Mouse (Mus musculus) megakaryocyte, adult 5-6 weeks (primary cell): ENCODE data around the gene Utf1. TPM values are rescaled to one million over a fixed set of nuclear protein-coding genes. Genes with fewer than 3 reads are reported as not detected.

ENCODE experiments used
- ATAC-seq: 2 replicates; pipeline ENCODE4 v1.8.0; 2016; ENCODE audit warnings: mild to moderate bottlenecking, inconsistent platforms; ENCODE audit not compliant: poor library complexity, severe bottlenecking
- total RNA-seq, 2 experiments: library from RNA; stranded (forward) in 1 of 2; stranded (reverse) in 1 of 2; fragments of 153-499, 151-499 nt in 1 of 2; fragments of 221-1000, 200-1000 nt in 1 of 2; gene quantifications; 2 replicates each; pipeline versions ENCODE4 v1.2.3 to v1.2.4; 2015 to 2017

Utf1 gene
- total RNA-seq (2015) (not detected in 2 replicates), total RNA-seq (2017) (not detected in 2 replicates)

DNA sequence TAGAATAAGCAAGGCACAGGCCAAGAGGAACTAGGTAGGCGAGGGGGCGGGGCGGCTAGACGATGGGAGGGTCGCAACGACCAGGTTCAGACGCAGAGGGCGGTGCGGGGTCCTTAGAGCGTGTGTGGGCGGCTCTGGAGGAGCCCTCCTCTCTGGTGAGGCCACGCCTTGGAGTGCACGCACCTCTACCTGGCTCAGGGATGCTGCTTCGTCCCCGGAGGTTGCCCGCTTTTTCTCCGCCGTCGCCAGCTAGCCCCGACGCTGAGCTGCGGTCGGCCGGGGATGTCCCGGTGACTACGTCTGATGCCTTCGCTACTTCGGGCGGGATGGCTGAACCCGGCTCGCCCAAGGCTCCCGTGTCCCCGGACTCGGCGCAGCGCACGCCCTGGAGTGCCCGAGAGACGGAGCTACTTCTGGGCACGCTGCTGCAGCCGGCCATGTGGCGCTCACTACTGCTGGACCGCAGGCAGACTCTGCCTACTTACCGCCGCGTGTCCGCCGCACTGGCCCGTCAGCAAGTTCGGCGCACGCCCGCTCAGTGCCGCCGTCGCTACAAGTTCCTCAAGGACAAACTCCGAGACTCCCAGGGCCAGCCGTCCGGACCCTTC lies at the start of gene Utf1:
TSS of gene Utf1 (plus strand) at position 116 of the 608 bp plus-strand sequence.
- peak; percentile 63 for ATAC-seq

DNA sequence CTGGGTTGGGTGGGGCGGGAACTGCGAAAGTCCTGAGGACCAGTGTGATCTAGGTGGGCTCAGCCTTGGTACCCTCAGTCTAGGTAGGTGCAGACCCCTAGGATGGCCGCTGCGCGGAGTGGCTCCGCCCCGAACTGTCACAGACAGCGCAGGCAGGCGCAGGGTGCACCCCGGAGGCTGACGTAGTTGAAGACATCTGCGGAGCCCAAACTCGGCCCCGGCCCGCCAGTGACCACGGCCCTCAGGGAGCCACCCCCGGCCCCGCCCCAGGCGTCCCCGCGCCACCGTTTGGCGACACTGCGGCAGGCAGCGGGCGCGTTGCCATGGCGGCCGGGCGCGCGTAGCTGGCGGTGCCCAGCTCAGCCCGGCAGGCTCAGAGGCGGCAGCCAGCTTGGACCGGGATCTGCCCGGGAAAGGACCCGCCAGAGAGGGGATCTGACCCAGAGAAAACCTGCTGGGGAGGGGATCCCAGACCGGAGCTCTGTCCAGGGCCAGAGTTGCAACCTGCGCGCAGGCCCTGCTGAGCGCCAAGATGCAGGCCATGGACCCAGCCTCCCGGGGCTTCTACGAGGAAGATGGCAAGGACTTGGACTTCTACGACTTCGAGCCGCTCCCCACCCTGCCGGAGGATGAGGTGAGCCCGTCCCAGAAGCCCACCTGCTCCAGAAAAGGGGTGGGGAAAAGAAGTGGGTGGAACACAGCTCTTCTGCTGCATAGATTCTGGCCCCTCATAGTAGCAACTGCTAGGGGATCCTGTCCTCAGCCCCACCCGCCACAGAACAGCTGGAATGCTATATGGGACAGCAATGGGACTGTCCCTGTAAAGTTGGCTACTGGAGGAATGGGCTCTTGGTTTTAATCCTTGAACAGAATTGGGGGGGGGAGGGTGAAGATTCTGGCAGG lies 48.7 kb upstream of the Utf1 start, which contains the start of gene Kndc1:
TSS of gene Kndc1 (plus strand) at position 42 of the 903 bp plus-strand sequence.
- no peak for ATAC-seq

DNA sequence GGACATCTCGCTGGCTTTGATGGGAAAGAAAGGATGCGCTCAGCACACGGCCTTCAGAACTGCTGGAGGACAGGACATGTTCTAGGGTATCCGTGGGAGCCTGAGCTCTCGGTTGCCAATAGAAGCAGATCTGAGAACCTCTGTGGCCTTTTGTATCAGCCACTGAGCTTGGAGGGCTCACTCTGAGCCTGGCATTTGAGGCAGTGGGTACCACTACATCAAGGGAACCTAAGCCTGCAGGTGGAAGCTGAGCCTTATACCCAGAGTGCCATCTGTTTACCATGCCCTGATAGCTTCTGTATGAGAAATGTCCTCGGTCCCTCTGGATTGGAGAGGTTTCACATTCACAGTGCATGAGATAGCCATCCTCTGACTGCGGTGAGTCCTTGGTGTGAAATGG lies 47.3 kb upstream of the Utf1 start:
- ATAC-seq: no peak

DNA sequence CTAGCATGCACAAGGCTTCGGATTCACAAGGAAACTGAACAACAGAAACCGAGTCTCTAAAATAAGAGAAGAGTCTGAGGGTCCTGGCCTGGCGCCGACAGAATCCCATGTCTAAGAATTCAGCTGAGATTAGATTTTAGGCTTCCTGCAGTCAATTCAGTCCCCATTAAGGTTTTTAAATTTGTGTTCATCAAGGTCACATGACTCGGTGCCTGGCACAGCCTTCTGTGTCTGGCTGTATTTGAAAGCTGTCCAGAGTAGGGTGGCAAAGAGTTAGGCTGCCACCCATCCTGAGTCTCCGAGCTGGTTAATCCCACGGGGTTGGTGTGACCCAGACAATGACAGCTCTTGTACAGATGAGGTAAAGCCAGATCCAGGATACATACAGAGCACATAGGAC lies 46.8 kb upstream of the Utf1 start:
- no peak for ATAC-seq

DNA sequence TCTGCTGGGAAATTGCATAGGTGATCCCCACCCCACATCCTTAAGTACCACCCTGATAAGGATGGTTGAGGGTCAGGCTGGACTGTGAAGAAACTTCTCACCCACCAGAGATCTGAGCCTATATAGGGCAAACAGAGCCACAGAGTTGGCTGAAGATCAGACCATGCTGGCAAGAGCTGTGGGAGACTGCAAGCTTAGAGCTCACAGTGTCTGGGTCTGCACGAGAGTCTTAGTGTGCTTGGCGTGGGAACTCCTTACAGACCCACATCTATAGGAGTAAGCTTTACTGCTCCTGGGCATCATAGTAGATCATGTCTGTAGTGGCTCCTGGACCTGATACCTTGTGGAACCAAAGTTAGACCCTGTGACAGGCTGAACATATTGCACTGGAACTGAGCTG lies 45.0 kb upstream of the Utf1 start:
- ATAC-seq: no peak

DNA sequence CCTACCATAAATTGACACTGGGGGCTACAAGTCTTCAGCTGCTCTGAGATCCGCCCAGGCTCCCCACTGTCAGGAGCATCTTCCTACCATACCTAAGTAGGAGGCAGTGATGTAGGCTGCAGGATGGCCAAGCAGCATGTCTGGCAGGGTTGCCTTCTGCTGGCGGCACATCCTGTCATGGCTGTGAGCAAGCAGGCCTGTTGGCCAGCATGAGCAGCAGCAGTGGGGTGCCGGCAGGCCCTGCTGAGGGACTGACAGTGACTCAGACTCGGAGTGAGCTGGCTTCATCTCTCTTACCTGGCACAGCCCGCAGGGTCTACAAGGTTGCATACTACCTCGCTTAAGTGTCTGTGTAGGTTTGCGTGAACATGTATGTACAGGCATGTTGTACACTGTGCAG lies 44.1 kb upstream of the Utf1 start:
- ATAC-seq: no peak

DNA sequence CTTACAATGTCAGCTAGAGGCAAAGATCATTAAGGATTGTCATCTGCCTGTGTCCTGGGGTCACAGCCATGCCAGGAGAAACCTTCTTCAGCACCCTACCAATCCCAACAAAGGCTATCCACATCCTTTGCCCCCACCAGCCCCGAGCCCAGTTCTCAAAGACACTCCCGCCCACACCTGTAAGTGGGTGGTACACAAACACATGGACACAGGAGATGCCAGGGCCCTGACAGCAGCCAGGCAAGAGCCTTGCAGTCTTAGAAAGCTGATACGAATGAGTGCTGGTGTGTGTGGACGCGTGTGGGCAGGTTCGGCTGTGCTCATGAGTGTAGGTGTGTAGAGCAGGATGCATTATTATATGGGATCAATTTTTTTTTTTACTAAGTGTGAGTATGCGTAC lies 43.1 kb upstream of the Utf1 start:
- ATAC-seq: no peak

DNA sequence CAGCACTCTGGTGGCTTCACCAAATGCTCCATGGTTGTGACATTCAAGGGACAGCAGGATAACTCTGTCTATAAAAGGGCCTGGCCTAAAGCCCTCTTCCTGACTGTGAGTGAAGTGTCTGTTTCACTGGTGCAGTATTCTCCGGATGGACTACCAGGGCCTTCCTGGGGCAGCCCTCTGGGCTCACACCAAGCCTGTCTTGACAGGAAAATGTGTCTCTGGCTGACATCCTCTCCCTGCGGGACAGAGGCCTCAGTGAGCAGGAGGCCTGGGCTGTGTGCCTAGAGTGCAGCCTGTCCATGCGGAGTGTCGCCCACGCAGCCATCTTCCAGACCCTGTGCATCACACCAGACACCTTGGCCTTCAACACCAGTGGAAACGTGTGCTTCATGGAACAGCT lies 42.7 kb upstream of the Utf1 start:
- no peak for ATAC-seq

DNA sequence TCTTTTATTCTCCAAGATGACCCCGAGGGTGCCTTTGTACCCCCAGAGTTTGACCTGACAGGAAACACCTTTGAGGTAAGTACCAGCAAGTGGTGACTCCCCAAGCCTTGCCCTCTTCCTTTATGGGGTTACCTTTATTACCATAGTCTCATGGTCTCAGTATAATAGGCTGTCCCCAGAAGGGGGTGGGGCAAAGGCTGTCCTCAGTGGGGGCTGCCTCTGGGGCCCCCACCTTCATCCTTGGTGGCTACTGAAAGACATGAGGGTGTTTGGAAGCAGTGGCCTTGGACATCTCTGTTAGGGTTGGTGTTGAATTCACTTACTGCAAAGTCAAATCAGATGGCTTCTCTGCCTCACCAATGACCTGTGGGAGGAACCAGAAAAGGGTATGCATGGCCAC lies 41.6 kb upstream of the Utf1 start:
- ATAC-seq: no peak

DNA sequence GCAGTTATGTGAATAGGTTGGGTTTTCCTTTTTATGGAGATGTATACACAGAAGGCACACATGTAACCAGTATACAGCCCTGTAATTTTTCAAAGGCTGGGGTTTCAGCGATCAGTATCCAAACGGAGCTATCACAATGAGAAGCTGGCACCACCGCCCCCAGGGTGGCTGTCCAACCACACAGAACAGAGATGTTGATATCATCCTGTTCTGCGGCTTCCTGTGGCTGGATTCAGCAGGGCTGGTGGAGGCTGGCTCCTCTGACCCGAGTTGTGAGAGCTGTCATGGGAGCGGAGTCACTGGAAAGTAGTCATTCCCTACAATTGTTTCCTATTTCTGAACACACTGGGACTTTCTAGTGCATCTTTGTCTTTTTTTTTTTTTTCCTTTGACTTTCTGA lies 38.3 kb upstream of the Utf1 start:
- no peak for ATAC-seq

DNA sequence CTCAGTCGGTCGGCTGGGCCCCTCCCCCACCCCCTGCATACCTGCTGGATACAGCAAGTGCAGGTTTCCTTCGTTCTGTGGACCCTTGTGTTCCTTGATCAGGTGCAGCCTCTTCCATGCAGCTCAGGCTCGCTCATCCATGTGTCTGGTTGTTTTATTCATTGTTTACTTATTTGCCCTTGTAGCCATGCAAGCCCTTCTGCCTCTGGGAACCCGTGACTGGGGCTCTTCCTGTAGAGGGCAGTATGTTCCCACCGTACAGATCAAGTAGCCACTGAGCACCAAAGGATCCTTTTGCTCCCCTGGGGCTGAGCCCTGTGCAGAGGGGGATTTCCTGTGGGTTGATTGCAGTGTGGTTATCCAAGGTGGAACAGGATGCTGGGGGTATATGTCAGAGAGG lies 37.9 kb upstream of the Utf1 start:
- ATAC-seq: peak; percentile 56; the same call in 1 of the 2 replicates

DNA sequence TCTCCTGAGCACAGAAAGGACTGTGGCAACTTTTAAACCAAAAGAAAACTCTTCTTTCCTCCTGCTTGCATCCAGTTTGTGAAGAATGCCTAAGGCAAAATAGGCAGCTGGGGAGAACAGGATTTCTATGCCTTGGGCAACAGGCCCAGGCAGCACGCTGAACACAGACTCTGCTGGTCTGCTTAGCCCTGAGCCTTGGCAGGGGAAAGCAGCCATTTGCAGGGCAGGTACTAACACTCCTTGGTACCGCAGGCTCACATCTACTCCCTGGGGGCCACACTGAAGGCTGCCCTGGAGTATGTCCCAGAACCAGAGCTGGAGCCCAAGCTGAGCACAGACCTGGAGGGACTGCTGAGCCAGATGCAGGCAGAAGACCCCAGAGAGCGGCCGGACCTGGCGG lies 35.4 kb upstream of the Utf1 start:
- ATAC-seq: no peak

DNA sequence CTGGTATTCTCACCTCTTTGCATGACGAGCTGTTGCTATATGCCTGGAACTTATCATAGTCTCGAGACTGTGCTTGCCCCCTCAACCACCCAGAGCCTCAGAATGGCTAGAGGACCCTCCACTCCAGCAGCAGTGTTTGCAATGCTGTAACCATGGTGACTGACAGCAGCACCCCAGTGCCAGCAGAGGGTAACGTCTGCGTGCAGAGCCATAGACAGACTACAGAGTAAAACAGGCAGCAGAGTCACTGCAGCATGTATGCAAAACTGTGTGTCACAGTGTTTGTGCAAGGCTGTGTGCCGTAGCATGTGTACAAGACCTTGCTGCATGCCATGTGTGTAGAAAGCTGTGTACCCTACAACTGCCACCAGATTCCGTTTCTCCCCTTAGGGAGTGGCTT lies 34.1 kb upstream of the Utf1 start:
- ATAC-seq: no peak

DNA sequence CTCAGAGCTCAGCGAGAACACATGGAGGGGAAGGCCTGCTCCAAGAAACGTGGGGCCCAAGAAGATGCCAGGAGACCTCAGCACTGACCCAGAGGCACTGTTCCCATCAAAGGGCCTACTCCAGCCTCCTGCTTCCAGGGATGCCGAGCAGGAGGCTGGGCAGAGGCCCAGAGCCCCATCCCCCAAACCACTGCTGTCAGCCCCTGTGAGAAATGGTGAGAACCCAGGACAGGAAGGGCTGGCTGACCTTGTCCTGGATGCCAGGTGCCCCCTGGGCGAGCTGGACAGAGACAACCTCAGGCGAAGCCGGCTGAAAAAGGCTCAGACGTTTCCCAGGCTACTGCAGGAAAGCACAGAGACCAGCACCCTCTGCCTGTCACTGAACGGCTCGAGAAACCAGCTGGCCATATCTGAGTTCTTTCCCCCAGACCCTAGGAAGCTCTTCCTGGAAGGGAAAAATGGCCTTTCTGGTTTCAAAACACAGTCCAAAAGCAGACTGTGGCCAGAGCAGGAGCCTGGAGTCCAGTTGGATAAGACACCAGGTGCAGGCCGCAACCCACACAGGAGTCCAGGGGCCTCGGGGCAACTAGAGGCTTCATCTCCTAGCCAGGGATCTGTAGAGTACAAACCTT lies 33.3 kb upstream of the Utf1 start:
- ATAC-seq: no peak

DNA sequence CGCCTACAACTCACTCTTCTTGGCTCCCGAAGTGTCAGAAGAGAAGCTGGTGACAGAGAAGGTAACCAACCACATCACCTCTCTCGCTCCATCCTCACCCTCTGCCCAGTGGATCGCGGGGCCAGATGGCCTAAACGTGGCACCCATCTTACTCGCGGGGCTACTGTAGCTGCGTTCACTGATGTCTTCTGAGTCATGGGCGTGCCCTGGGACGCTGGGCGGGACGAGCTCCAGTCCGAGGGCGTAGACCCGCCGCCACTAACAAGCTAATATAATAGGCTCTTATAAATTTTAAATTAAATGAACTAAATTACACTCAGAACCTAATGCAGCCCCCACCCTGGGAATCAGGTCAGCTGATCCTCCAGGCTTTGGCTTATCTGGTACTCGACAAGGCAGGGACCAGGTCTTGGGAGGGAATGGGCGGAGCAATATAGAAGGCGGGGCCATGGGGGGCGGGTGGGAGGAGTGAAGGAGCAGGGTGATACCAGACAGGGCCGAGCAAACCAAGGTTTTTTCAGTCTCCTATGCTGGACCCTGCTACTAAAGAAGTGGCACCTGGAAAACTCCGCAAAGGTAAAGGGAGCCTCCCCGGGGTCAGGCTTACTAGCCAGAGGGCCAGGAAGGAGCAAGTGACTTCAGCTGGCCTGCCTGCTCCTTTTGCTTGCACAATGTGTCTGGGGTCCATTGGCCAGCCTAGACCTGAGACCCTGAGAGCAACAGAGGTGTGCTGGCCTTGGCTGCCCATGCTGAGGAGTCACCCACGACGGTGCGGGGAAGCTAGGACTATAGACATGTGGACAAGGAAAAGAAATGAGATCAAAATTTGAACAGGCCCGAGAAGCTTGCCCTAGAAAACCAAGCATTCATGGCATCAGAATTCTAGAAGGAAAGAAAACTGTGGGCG lies 29.2 kb upstream of the Utf1 start:
- ATAC-seq: no peak

DNA sequence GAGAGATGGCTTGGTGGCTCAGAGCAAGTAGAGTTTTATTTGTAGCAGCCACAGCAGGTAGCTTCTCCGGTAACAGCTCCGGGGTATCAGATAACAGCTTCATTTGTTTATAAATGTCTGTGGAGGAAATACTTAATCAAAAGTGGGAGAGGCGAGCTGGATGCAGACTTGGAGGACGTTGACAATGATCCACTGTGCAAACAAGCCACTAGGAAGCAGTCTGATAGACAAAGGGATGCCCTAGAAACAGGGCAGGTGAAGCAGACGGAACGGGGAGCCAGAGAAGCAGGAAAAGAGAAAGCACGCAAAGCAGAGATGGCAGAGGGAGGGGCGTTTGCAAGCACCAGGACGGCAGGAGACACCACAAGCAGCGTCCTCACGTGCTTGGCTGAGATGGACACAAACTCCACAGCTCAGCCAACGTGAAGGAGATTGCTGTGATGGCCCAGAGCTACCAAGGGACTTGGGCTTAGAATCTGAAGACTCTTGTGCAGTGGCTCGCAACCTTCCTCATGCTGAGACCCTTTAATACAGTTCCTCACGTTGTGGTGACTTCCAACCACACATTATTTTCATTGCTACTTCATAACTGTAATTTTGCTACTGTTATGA lies 27.8 kb upstream of the Utf1 start:
- ATAC-seq: no peak

DNA sequence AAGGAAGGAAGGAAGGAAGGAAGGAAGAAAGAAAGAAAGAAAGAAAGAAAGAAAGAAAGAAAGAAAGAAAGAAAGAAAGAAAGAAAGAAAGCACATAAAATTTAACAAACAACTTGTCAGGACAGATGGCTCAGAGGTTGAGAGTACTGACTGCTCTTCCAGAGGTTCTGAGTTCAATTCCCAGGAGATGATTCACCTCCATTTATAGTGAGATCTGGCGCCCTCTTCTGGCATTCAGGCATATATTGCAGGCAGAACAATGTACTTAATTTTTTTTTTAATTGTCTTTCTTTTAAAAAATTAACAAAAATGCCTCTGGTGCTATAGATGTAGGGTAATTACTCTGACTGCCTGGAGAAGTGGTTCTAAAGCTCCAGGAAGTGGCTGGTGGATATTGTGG lies 27.2 kb upstream of the Utf1 start:
- no peak for ATAC-seq

DNA sequence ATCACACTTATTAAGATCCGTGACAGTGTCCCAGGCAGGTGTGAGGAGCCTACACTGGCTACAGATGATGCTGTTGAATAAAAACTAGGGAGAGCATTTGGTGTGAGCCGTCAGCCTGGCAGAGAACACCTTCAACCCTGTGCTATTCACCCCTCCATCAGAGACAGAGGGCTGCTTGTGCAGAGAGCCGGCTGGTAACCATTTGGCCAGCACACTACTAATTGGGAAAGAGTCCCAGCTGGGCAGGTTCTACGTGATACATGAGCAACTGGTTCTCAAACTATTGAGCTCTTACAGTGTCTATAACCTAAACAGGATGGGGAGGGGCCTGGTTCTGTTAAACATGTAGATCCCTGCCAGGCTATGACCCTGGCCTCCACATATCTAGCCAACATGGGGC lies 25.3 kb upstream of the Utf1 start:
- ATAC-seq: no peak

DNA sequence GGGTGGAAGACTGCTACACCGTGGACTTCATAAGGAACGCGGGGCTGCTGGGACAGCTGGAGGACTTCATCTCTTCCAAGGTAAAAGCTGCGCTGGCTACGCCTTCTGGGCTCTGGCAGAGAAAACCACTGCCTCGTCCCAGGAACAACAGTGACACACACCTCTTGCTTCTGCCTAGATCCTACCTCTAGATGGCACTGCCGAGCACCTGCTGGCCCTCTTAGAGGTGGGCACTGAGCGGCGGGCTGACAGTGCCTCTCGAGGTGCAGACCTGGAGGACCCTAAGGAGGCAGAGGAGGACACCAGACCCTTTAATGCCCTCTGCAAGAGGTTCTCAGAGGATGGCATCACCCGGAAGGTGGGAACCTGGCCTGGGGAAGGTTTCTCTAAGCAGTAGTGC lies 12.9 kb upstream of the Utf1 start:
- ATAC-seq: peak; percentile 75

DNA sequence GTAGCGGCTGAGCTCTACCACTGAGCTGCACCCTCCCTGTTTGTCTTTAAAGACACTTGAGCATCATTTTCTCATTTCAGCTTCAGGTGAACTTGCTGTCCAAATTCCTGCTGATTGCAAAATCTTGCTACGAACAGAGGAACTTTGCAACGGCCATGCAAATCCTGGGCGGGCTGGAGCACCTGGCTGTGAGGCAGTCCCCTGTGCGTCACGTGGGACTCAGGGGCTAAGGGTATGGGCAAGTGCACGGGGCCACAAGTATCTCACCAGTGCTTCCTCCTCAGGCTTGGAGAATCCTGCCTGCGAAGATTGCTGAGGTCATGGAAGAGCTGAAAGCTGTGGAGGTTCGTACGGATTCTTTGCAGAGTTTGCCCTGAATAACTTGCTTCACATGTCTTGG lies 6.9 kb upstream of the Utf1 start:
- ATAC-seq: no peak
